In the genomic region with DNA sequence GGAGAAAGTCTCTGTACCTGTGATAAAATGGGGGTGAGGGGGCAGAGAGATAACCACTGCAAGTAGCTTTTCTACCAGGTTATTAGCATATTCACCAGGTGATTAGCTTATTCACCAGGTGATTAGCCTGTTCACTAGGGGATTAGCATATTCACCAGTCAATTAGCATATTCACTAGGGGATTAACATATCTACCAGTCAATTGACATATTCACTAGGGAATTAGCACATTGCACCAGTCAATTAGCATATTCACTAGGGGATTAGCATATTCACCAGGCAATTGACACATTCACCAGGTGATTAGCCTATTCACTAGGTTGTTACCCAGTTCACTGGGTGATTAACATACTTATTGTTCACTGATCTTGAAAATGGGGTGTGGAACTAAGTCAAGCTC, we compare ENCODE assay signal across 26 mouse cellular contexts.
"Had no signal": no experiment of that assay in that cellular context is flagged by ENCODE, and none has a peak within 500 bp of the region (broad histone marks: within the 10 kb centered on the region; RNA-seq: fewer than 3 reads in every experiment).

No protein-coding gene starts in this region.

- H3K9ac ChIP-seq: heart, embryonic 13.5 days; heart, embryonic 15.5 days; hindbrain, embryonic 13.5 days; hindbrain, embryonic 15.5 days; kidney, embryonic 15.5 days; limb, embryonic 12.5 days; liver, embryonic 13.5 days had no signal

- ATAC-seq: hindbrain, postnatal 0 days; intestine, embryonic 16.5 days had no signal

- DNase-seq: gastrocnemius, postnatal 14 days; gastrocnemius, postnatal 36 days; heart, adult 11 months; heart, adult 2 months; heart, postnatal 14 days; heart, postnatal 36 days; kidney, adult 11 months; kidney, adult 2 months; kidney, adult 9 months; kidney, postnatal 10 days; kidney, postnatal 4 days; liver; liver, embryonic 13.5 days had no signal

- H3K4me2 ChIP-seq: heart, embryonic 11.5 days; heart, embryonic 13.5 days; heart, embryonic 15.5 days; hindbrain, embryonic 13.5 days; hindbrain, embryonic 15.5 days; kidney, embryonic 15.5 days; limb, embryonic 12.5 days; liver, embryonic 11.5 days; liver, embryonic 13.5 days had no signal

- H3K27ac ChIP-seq: heart, adult 2 months; heart, embryonic 13.5 days; heart, embryonic 15.5 days; hindbrain, embryonic 13.5 days; hindbrain, embryonic 15.5 days; hindbrain, postnatal 0 days; kidney, embryonic 15.5 days; layer of hippocampus, adult 2 months; left cerebral cortex, adult 2 months; limb, embryonic 10.5 days; limb, embryonic 12.5 days; liver, embryonic 13.5 days had no signal

- H3K4me1 ChIP-seq: hindbrain, embryonic 15.5 days; kidney, embryonic 15.5 days; limb, embryonic 10.5 days; limb, embryonic 12.5 days; liver, embryonic 13.5 days had no signal

- H3K36me3 ChIP-seq: hindbrain, embryonic 13.5 days; hindbrain, embryonic 15.5 days; kidney, embryonic 15.5 days; limb, embryonic 10.5 days; limb, embryonic 12.5 days; liver, embryonic 13.5 days had no signal

- H3K27me3 ChIP-seq: heart, embryonic 15.5 days; hindbrain, embryonic 15.5 days; limb, embryonic 12.5 days; liver, embryonic 13.5 days had no signal

- H3K9me3 ChIP-seq: heart, embryonic 15.5 days; hindbrain, embryonic 13.5 days; hindbrain, embryonic 15.5 days; kidney, embryonic 15.5 days; limb, embryonic 10.5 days; limb, embryonic 12.5 days; liver, embryonic 13.5 days had no signal

- H3K4me3 ChIP-seq: heart, adult 2 months; heart, embryonic 13.5 days; heart, embryonic 15.5 days; hindbrain, embryonic 13.5 days; hindbrain, embryonic 15.5 days; kidney, embryonic 15.5 days; layer of hippocampus, adult 2 months; left cerebral cortex, adult 2 months; limb, embryonic 10.5 days; limb, embryonic 12.5 days; liver, embryonic 13.5 days had no signal
